Mouse (Mus musculus) cerebellum, postnatal 10 days (tissue): ENCODE data around the gene Lrrc32.

Experiments used
- DNase-seq, 2 experiments: peaks; one replicate each; pipeline ENCODE4 v3.0.0; 2021; ENCODE audit warnings: mixed read lengths in 2 of 2

The Lrrc32 gene

GRCm38 (mm10) chr7:98489131-98489530, at the start of gene Lrrc32:
Gene Lrrc32, plus strand, starts transcription at chr7:98489283.
- DNase-seq, result peak; percentile 53 to 54

GRCm38 (mm10) chr7:98439956-98440466, 49.1 kb upstream of the Lrrc32 start, which contains the start of gene Gucy2d:
Gene Gucy2d, plus strand, starts transcription at chr7:98440416.
- no peak for DNase-seq

- no peak for DNase-seq
These were observed 42.2 kb upstream of the Lrrc32 start for GRCm38 (mm10) chr7:98446873-98447272.

GRCm38 (mm10) chr7:98447585-98448308, 41.3 kb upstream of the Lrrc32 start:
- DNase-seq, result peak; percentile 64 to 76

GRCm38 (mm10) chr7:98448309-98448630, 40.8 kb upstream of the Lrrc32 start:
- no peak for DNase-seq

- DNase-seq, result no peak
These were observed 39.4 kb upstream of the Lrrc32 start for GRCm38 (mm10) chr7:98449696-98450095.

- DNase-seq, result no peak
These were observed 34.5 kb upstream of the Lrrc32 start for GRCm38 (mm10) chr7:98454397-98455120.

- DNase-seq, result no peak
These were observed 28.8 kb upstream of the Lrrc32 start for GRCm38 (mm10) chr7:98460319-98460718.

GRCm38 (mm10) chr7:98469089-98469488, 20.0 kb upstream of the Lrrc32 start:
- DNase-seq, result no peak

- no peak for DNase-seq
These were observed 16.6 kb upstream of the Lrrc32 start for GRCm38 (mm10) chr7:98472529-98472928.

GRCm38 (mm10) chr7:98474558-98474957, 14.5 kb upstream of the Lrrc32 start:
- no peak for DNase-seq

- DNase-seq, result peak; percentile 82 to 88
These were observed 11.9 kb upstream of the Lrrc32 start for GRCm38 (mm10) chr7:98477153-98477552.

- DNase-seq, result no peak
These were observed 8.6 kb upstream of the Lrrc32 start for GRCm38 (mm10) chr7:98480481-98480880.

- peak; percentile 94 to 96 for DNase-seq
These were observed 7.9 kb upstream of the Lrrc32 start for GRCm38 (mm10) chr7:98481066-98481734.

- DNase-seq, result no peak
These were observed 7.2 kb upstream of the Lrrc32 start for GRCm38 (mm10) chr7:98481861-98482260.

- DNase-seq, result no peak
These were observed 6.4 kb upstream of the Lrrc32 start for GRCm38 (mm10) chr7:98482551-98483267.

GRCm38 (mm10) chr7:98483268-98483607, 5.8 kb upstream of the Lrrc32 start:
- no peak for DNase-seq

GRCm38 (mm10) chr7:98484878-98485277, 4.2 kb upstream of the Lrrc32 start:
- no peak for DNase-seq

- no peak for DNase-seq
These were observed 3.6 kb upstream of the Lrrc32 start for GRCm38 (mm10) chr7:98485508-98485907.

- no peak for DNase-seq
These were observed 2.6 kb upstream of the Lrrc32 start for GRCm38 (mm10) chr7:98486471-98486917.

GRCm38 (mm10) chr7:98487202-98487980, 1.7 kb upstream of the Lrrc32 start:
- DNase-seq, result no peak
